Mouse (Mus musculus): Measurements from ENCODE around the gene Carnmt1. TPM values are rescaled to one million over a fixed set of nuclear protein-coding genes. Genes with fewer than 3 reads are reported as not detected.

Gene Carnmt1
- polyA plus RNA-seq, 2 experiments = 7.7 to 23.0 TPM

DNA sequence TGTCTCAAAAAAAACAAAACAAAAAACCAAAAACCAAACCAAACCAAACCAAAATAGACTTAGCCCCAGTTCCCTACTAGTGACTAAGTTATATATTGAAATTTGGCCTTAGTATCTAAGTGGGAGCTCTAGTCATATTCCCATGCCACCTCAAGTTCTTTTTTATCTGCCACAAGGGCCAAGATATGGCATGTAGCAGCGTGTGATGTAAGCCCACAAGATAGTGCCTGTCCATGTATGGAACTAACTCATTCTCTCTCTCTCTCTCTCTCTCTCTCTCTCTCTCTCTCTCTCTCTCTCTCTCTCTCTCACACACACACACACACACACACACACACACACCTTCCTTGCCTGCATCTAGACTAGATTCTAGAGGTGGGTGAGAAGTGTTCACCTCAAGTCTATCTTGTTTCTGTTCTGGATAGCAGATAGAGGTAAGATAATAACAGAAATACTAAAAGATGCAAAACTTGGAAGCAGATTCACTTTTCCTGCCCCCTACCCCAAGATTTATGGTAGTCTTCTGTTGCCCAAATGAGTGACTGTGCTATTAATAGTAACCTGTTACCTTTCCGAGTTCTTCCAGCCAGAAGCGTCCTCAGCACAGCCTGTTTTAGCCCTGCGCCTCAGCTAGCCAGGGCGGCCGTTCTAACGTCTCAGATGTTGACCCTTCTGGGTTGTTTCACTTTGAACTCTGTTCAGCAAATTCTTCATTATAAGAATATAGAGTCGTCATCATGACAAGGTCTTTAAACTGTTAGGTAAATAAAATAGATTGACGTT is 22.6 kb upstream of the Carnmt1 start:
- Histone ChIP-seq H3K27ac (peak overlapping the region; percentile 67; the same call in 1 of the 2 replicates), H3K4me1 (replicated peaks; ENCODE audit: control insufficient read depth in 2 of 2, insufficient read depth in 2 of 2, low read length in 1 of 2) (peaks cover 62 to 70% of the 10 kb centered on the region in 2 experiments), H3K4me2 (ENCODE audit: low read depth) (no peak overlapping the region), H3K9me3 (ENCODE audit: control insufficient read depth, low read length) (no peaks in the 10 kb centered on the region), H3K27me3 (ENCODE audit: control insufficient read depth, insufficient read depth, low read length) (no peaks in the 10 kb centered on the region), H3K36me3 (replicated peaks; ENCODE audit: control insufficient read depth, insufficient read depth, low read depth) (no peaks in the 10 kb centered on the region), H3K9ac (replicated peaks) (no peak overlapping the region), H3K4me3 (ENCODE audit: insufficient read depth in 1 of 2, low read depth in 2 of 2, low read length in 2 of 2) (no peak overlapping the region)
- no peak for TF ChIP-seq CTCF (IDR thresholded peaks at IDR 0.05; ENCODE audit: low read depth)
- TF ChIP-seq EP300 (IDR thresholded peaks at IDR 0.05; ENCODE audit: low read depth) = no peak
- ATAC-seq (ENCODE audit: insufficient read depth) (no peak), DNase-seq (ENCODE audit: low read depth in 3 of 3, low spot score in 3 of 3) (no peak)
- 64% methylated on average over 9 of the region's 9 CpGs for WGBS (ENCODE audit: insufficient replicate concordance)

DNA sequence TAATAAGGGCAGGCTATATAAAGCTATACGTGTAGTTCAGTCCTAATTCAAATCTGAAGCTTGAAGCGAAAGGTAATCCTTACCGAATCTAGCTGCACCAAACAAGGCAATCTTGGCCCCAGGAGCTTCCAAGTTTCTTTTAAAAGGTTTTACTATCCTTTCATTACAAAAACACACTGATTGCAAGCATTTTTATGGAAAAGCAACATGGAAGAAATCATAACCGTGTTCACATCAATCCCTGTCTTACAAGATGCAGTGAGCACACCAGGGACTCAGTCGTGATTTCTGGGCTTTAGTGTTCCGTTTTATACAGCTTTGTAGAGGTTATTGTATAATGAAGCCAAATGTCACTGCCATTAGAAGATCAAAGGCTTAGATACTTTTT is 22.0 kb upstream of the Carnmt1 start:
- ATAC-seq (ENCODE audit: insufficient read depth) (no peak), DNase-seq (ENCODE audit: low read depth in 3 of 3, low spot score in 3 of 3) (no peak)
- WGBS (ENCODE audit: insufficient replicate concordance) = 78% methylated on average over 6 of the region's 6 CpGs
- no peaks in the 10 kb centered on the region for H3K36me3 ChIP-seq (replicated peaks; ENCODE audit: control insufficient read depth, insufficient read depth, low read depth)
- no peak overlapping the region for H3K27ac ChIP-seq
- TF ChIP-seq CTCF (IDR thresholded peaks at IDR 0.05; ENCODE audit: low read depth) (no peak), EP300 (IDR thresholded peaks at IDR 0.05; ENCODE audit: low read depth) (no peak)
- no peak overlapping the region for H3K4me3 ChIP-seq (ENCODE audit: insufficient read depth in 1 of 2, low read depth in 2 of 2, low read length in 2 of 2)
- peaks cover 58 to 70% of the 10 kb centered on the region in 2 experiments for H3K4me1 ChIP-seq (replicated peaks; ENCODE audit: control insufficient read depth in 2 of 2, insufficient read depth in 2 of 2, low read length in 1 of 2)
- no peaks in the 10 kb centered on the region for H3K9me3 ChIP-seq (ENCODE audit: control insufficient read depth, low read length)
- H3K9ac ChIP-seq (replicated peaks) = no peak overlapping the region
- no peak overlapping the region for H3K4me2 ChIP-seq (ENCODE audit: low read depth)
- no peaks in the 10 kb centered on the region for H3K27me3 ChIP-seq (ENCODE audit: control insufficient read depth, insufficient read depth, low read length)

DNA sequence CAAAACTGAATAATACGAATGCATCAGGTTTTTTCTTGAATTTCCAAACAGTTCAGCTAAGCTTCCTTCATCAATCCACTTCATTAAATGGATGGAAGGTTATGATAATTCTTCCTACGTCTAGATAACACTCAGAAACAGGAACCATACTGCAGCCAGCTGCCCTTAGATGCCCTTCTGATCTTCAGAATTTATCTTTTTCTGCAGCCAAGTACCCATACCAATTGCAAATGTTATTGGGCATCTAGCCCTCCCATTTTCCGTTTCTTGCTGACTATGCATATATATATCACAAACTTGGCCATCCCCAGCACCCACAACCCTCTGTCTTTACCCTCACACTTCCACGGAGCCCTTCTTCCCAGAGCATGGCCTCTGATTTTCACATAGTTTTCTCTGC is 20.6 kb upstream of the Carnmt1 start:
- 24% methylated on average over 4 of the region's 4 CpGs for WGBS (ENCODE audit: insufficient replicate concordance)
- no peaks in the 10 kb centered on the region for H3K9me3 ChIP-seq (ENCODE audit: control insufficient read depth, low read length)
- H3K4me1 ChIP-seq (replicated peaks; ENCODE audit: control insufficient read depth in 2 of 2, insufficient read depth in 2 of 2, low read length in 1 of 2) = peaks cover 45 to 61% of the 10 kb centered on the region in 2 experiments
- no peak for ATAC-seq (ENCODE audit: insufficient read depth)
- TF ChIP-seq EP300 (IDR thresholded peaks at IDR 0.05; ENCODE audit: low read depth) = no peak
- no peak for TF ChIP-seq CTCF (IDR thresholded peaks at IDR 0.05; ENCODE audit: low read depth)
- no peaks in the 10 kb centered on the region for H3K27me3 ChIP-seq (ENCODE audit: control insufficient read depth, insufficient read depth, low read length)
- H3K9ac ChIP-seq (replicated peaks) = no peak overlapping the region; the same call in 1 of the 2 replicates
- DNase-seq (ENCODE audit: low read depth in 3 of 3, low spot score in 3 of 3) = no peak
- H3K27ac ChIP-seq = peak overlapping the region; percentile 63
- no peak overlapping the region for H3K4me3 ChIP-seq (ENCODE audit: insufficient read depth in 1 of 2, low read depth in 2 of 2, low read length in 2 of 2)
- peak overlapping the region; percentile 50 for H3K4me2 ChIP-seq (ENCODE audit: low read depth)
- H3K36me3 ChIP-seq (replicated peaks; ENCODE audit: control insufficient read depth, insufficient read depth, low read depth) = no peaks in the 10 kb centered on the region

DNA sequence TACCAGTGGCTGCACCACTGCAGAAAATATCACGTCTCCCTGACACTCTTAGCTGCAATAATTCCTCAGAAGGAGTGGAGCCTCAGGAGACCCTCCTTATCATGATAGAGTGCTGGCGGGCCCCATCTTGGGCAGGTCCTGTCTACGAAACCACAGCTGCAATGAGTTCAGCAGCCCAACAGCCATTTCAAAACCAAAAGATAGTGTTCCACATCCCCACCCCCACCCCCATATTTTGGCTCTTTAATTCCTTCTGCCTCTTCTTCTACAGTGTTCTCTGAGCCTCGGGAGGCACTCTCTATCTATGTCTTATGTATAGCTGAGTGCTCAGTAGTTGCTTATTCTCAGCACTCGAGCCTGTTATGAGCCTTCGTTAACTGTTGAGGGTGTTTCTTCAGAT is 20.1 kb upstream of the Carnmt1 start:
- WGBS (ENCODE audit: insufficient replicate concordance) = 16% methylated on average over 6 of the region's 6 CpGs
- Histone ChIP-seq H3K4me1 (replicated peaks; ENCODE audit: control insufficient read depth in 2 of 2, insufficient read depth in 2 of 2, low read length in 1 of 2) (peaks cover 40 to 59% of the 10 kb centered on the region in 2 experiments), H3K9me3 (ENCODE audit: control insufficient read depth, low read length) (no peaks in the 10 kb centered on the region), H3K36me3 (replicated peaks; ENCODE audit: control insufficient read depth, insufficient read depth, low read depth) (no peaks in the 10 kb centered on the region), H3K4me3 (ENCODE audit: insufficient read depth in 1 of 2, low read depth in 2 of 2, low read length in 2 of 2) (no peak overlapping the region), H3K4me2 (ENCODE audit: low read depth) (peak overlapping the region; percentile 50), H3K9ac (replicated peaks) (peak overlapping the region; percentile 37; the same call in 1 of the 2 replicates), H3K27ac (peak overlapping the region; percentile 63), H3K27me3 (ENCODE audit: control insufficient read depth, insufficient read depth, low read length) (no peaks in the 10 kb centered on the region)
- DNase-seq (ENCODE audit: low read depth in 3 of 3, low spot score in 3 of 3) (no peak), ATAC-seq (ENCODE audit: insufficient read depth) (peak; percentile 40; the same call in 1 of the 2 replicates)
- TF ChIP-seq EP300 (IDR thresholded peaks at IDR 0.05; ENCODE audit: low read depth) (no peak), CTCF (IDR thresholded peaks at IDR 0.05; ENCODE audit: low read depth) (no peak)

DNA sequence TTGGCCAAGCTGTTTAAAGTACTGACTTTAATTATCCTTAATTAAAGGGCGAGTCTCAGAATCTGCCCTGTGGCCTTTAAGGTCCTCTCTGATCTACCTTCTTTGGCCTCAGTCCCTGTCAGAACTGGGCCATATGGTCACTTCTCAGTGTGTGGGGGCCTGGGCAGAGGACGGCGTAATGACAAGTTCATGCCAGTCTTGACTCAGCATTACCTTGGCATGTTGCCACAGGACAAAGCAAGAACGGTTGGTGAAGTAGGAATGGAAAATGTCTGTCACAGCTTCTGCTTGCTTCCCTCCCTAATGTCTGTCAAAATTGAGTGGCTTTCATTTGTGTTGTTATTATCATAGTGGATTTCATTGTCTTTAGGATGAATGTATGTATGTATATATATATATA is 18.0 kb upstream of the Carnmt1 start:
- H3K9me3 ChIP-seq (ENCODE audit: control insufficient read depth, low read length) = no peaks in the 10 kb centered on the region
- no peak overlapping the region for H3K4me3 ChIP-seq (ENCODE audit: insufficient read depth in 1 of 2, low read depth in 2 of 2, low read length in 2 of 2)
- no peak for DNase-seq (ENCODE audit: low read depth in 3 of 3, low spot score in 3 of 3)
- TF ChIP-seq EP300 (IDR thresholded peaks at IDR 0.05; ENCODE audit: low read depth) (no peak), CTCF (IDR thresholded peaks at IDR 0.05; ENCODE audit: low read depth) (no peak)
- H3K4me1 ChIP-seq (replicated peaks; ENCODE audit: control insufficient read depth in 2 of 2, insufficient read depth in 2 of 2, low read length in 1 of 2) = peaks cover 26 to 41% of the 10 kb centered on the region in 2 experiments
- H3K27ac ChIP-seq = no peak overlapping the region
- WGBS (ENCODE audit: insufficient replicate concordance) = 72% methylated on average over 4 of the region's 4 CpGs
- H3K36me3 ChIP-seq (replicated peaks; ENCODE audit: control insufficient read depth, insufficient read depth, low read depth) = no peaks in the 10 kb centered on the region
- H3K27me3 ChIP-seq (ENCODE audit: control insufficient read depth, insufficient read depth, low read length) = no peaks in the 10 kb centered on the region
- no peak for ATAC-seq (ENCODE audit: insufficient read depth)
- no peak overlapping the region for H3K4me2 ChIP-seq (ENCODE audit: low read depth)
- no peak overlapping the region for H3K9ac ChIP-seq (replicated peaks)

All from liver, embryonic 14.5 days (tissue).